Mouse (Mus musculus) embryo, embryonic 10 days (tissue): ENCODE data around the gene Zfp385b.

Source experiments
- DNase-seq: peaks from one replicate; pipeline ENCODE4 v3.0.0-alpha.2; 2015; ENCODE audit warnings: low spot score

The Zfp385b gene

GRCm38 (mm10) chr2:77518693-77519092 lies 300.7 kb downstream of the Zfp385b start:
- peak; percentile 29 for DNase-seq

- peak; percentile 1 for DNase-seq
Observed at GRCm38 (mm10) chr2:77516606-77517005, 302.8 kb downstream of the Zfp385b start.

GRCm38 (mm10) chr2:77515654-77516053 lies 303.8 kb downstream of the Zfp385b start:
- DNase-seq: peak; percentile 3

DNA sequence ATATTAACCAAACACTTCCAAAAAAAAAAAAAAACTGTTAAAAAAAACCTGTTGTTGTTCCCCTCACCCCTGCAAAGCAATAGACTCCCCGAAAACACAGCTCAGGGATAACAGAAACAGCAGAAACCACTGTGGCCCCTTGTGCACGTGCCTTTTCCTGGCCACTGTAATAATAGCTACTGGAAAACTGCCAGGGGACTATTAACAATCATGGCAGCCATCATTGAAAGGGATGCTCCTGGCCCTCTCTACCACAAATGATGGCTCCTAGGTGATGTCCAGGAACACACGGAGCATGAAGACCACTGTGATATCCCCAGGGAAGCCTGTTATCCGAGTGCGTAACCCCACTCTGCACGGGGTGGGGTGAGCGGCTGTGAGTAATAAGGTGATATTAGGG lies 304.4 kb downstream of the Zfp385b start:
- DNase-seq: peak; percentile 2

- peak; percentile 3 for DNase-seq
Observed at GRCm38 (mm10) chr2:77514476-77514875, 305.0 kb downstream of the Zfp385b start.

DNA sequence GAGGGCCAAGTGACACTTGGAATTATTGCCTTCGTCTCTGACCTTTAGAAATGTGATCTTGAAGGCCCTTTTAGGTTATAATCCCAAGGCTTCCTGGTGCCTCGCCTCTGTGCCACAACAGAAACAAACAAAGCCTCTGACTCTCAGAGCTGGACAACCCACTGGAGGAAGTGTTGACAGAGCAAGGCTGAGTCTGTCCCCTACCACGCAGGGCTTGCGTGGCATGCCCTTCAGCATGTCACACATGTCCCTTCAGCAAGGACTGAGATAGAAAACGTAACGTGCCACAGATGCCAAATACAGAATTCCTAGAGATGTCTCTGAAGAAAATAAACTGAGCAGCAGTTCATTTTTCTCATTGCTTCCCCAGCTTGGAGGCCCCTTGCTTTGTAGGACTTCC lies 310.7 kb downstream of the Zfp385b start:
- DNase-seq: no peak

DNA sequence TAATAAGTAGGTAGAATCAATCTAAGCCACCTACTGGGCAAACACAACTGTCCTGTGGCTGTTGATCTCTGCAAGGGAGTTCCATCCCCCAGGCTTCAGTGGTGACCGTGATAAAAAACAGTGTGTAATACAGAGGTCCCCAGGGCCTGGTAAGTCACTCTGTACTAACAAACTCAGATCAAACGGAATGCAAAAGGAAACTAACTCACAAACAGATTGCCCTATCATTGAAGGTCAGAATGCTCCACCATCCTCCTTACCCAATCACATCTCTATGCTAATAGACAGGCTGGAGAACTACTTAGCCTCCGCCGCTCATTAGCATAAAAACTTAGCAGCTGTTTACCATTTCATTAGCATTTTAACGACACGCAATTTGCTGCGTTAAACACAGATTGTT lies 313.1 kb downstream of the Zfp385b start:
- DNase-seq: peak; percentile 37

DNA sequence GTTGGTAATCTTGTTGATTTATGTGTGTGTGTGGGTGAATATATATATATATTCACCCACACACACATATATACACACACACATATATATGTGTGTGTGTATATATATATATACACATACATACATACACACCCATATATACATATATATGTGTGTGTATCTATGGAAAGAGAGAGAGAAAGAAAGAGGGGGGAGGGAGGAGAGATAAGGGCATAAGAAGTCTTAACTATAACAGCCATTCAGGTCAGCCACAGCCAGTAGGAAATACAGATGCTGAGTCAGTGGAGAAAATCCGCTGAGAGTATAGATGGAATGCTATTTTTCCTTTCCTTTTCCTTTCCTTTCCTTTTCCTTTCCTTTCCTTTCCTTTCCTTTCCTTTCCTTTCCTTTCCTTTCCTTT lies 313.8 kb downstream of the Zfp385b start:
- DNase-seq: peak; percentile 2

GRCm38 (mm10) chr2:77503674-77504351 lies 315.6 kb downstream of the Zfp385b start:
- DNase-seq: peak; percentile 1

- no peak for DNase-seq
Observed at GRCm38 (mm10) chr2:77503217-77503616, 316.2 kb downstream of the Zfp385b start.

- no peak for DNase-seq
Observed at GRCm38 (mm10) chr2:77502458-77502857, 317.0 kb downstream of the Zfp385b start.

- no peak for DNase-seq
Observed at GRCm38 (mm10) chr2:77500480-77500879, 319.0 kb downstream of the Zfp385b start.

DNA sequence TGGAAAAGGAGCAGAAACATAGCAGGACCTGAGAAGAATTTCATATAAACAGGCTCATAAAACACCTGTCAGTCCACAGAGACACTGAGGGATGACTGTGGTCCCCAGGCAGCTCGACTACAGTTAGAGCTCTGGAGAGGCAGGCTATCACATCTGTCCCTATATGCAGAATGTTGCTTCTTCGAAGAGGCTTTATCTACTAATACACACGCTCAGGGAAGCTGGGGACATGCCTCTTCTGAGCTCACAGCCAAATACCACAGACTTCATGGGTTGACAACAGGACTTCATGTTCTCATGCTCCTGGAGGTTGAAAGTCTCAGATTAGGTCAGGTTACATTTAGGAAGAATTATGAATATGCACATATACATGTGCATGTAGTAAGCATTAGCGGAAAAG lies 321.1 kb downstream of the Zfp385b start:
- DNase-seq: no peak

- no peak for DNase-seq
Observed at GRCm38 (mm10) chr2:77497942-77498341, 321.5 kb downstream of the Zfp385b start.

GRCm38 (mm10) chr2:77496071-77496470 lies 323.4 kb downstream of the Zfp385b start:
- no peak for DNase-seq

DNA sequence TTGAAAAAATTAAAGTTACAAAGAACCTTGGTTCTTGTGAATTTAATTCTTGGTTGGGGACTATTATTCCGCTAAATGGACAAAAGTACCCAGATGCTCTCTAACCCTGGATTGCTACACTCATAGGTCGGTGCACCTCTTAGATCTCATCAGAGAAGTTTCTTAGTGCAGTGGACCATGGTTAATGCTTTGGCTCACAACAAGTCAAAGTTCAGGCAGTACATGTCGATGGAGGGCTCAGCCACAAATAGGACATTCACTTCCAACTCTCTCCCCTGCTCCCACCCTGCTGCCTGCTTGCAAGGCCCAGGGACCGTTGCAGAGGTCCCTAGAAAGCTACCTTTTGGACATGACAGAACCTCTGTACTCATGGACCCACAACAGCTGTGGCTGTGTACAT lies 324.1 kb downstream of the Zfp385b start:
- no peak for DNase-seq

DNA sequence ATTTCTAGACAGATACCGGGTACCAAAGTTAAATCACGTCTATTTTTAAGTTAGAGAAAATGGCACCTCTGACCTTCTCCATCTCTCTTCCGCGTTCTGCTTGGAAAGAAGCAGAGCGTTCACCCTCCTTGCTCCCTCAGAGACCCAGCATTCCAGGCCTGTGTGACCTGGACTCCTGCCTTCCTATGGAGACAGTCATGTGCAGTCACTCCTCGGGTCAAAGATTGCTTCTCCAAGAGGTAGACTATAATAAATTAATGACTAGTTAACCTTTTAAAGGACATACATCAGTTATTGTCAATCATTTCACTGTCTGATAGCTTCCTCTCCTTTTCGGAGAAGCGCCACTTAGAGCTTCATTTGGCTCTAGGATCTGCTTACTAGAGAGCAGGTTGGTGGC lies 325.7 kb downstream of the Zfp385b start:
- no peak for DNase-seq

DNA sequence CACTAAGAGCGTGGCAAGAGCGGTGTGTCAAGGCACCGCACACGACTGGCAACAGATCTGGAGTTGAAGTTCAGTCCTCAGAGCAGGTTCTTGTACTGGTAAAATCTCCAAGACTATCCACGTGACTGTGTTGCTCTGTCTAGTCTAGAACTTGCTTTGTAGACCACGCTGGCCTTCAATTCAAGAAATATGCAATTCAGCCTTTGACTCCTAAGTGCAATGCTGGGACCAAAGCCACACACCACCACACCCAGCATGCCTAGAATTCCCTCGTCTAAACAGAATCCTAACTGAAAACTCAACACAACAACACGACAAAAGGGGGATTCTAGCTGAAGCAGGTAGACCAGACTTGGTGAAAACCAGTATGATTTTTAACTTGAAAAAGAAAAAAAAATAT lies 332.3 kb downstream of the Zfp385b start:
- no peak for DNase-seq

GRCm38 (mm10) chr2:77481274-77481673 lies 338.2 kb downstream of the Zfp385b start:
- peak; percentile 20 for DNase-seq

GRCm38 (mm10) chr2:77477536-77477935 lies 341.9 kb downstream of the Zfp385b start:
- DNase-seq: no peak

DNA sequence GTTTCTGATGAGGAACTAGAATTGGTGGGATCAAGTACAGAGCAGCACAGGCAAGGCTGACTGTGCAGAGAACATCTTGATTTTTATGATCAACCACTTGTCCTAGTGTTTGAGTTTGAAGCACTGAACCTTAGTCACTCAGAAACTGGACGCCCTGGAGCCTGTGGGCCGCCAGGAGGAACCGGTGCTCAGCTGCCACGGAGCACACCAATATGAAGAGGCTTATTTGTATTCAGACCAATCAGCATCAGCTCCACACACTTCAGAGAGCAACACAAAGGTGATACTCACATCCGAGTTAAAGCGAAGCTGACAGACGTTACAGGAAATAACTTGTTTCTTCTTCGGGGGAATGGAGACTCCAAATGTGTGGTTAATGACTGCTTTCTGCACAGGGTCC lies 343.0 kb downstream of the Zfp385b start:
- no peak for DNase-seq

DNA sequence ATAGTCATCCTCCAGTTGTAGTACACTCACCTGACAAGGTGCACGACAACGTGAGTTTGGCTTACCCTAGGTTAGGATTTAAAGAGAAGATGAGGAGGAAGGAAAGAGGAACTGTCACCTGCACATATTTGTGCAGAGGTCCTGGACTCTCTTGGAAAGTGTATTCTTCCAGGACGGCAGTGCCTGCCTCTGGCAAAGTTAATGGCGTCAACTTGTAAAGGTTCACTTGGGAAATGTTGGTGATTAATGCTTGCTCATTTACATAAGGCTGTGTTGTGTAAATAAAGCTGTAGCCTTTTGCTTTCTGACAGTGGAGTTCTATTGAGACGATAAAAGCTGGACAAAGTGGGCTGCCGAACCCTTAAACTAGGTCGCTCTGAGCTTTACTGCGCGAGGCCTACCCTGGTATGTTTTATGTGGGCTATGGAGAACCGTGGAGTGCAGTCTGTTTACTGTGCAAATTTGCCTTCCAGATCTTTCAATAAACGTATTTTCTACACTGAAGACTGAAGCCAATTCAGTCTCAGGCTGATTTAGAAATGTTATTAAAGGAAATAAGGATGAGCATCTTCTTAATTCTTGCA lies 347.1 kb downstream of the Zfp385b start:
- no peak for DNase-seq

- DNase-seq: no peak
Observed at GRCm38 (mm10) chr2:77470716-77471115, 348.7 kb downstream of the Zfp385b start.

- DNase-seq: no peak
Observed at GRCm38 (mm10) chr2:77461413-77461812, 358.0 kb downstream of the Zfp385b start.
